Mouse (Mus musculus) liver, embryonic 16.5 days (tissue): ENCODE results near the gene Dkk1. TPM values are rescaled to one million over a fixed set of nuclear protein-coding genes. Genes with fewer than 3 reads are reported as not detected.
"Not testable (repeated sequence)": the region's sequence is repeated elsewhere in the genome, so short reads cannot be mapped to it uniquely, and the experiment has no call there.

Experiments
- ATAC-seq: fragments of 200-750 bp; cut with Nextera tagmentation; 2 replicates; pipeline ENCODE4 v1.8.0; 2017; ENCODE audit warnings: low read depth, mild to moderate bottlenecking, moderate number of reproducible peaks, moderate library complexity
- H3K27ac ChIP-seq: fragments of 300-500 bp; sonication (generic); 2 replicates; pipeline ENCODE4 v1.5.1; 2014; ENCODE audit warnings: mild to moderate bottlenecking, low read length
- H3K27me3 ChIP-seq: fragments of 300-500 bp; sonication (generic); 2 replicates; pipeline ENCODE4 v1.6.1; 2014; ENCODE audit warnings: low read depth, low read length, mixed read lengths; ENCODE audit not compliant: control insufficient read depth, insufficient read depth
- H3K36me3 ChIP-seq: fragments of 300-500 bp; sonication (generic); 2 replicates; pipeline ENCODE4 v1.6.1; 2014; ENCODE audit warnings: mild to moderate bottlenecking; ENCODE audit not compliant: control insufficient read depth, insufficient read depth
- H3K4me1 ChIP-seq: fragments of 300-500 bp; sonication (generic); 2 replicates; pipeline ENCODE4 v1.6.1; 2014; ENCODE audit warnings: low read depth, low read length, mixed read lengths; ENCODE audit not compliant: control insufficient read depth
- H3K4me2 ChIP-seq: fragments of 300-500 bp; sonication (generic); 2 replicates; pipeline ENCODE4 v1.6.1; 2014; ENCODE audit warnings: low read depth, low read length, mixed read lengths
- H3K4me3 ChIP-seq: fragments of 300-500 bp; sonication (generic); 2 replicates; pipeline ENCODE4 v1.5.1; 2014; ENCODE audit warnings: low read depth, mild to moderate bottlenecking, low read length
- H3K9ac ChIP-seq: fragments of 300-500 bp; sonication (generic); 2 replicates; pipeline ENCODE4 v1.6.1; 2014; ENCODE audit warnings: low read depth, low read length
- H3K9me3 ChIP-seq: fragments of 300-500 bp; sonication (generic); replicated peaks from 2 replicates; pipeline ENCODE4 v1.6.1; 2016; ENCODE audit warnings: low read length; ENCODE audit not compliant: control insufficient read depth
- WGBS: fragments of 180-500 bp; shearing (Covaris S2); extraction: QIAGEN DNeasy Blood & Tissue Kit; methylation state at CpG from one replicate; pipeline ENCODE4 v1.1.7; 2014; ENCODE audit not compliant: insufficient replicate concordance; 5-methylcytosine and 5-hydroxymethylcytosine counted together
- polyA plus RNA-seq: library from polyadenylated mRNA; unstranded; fragments of >200 nt; fragmentation: Nextera tagmentation; extraction: Ambion mirVana; gene quantifications from 2 replicates; pipeline ENCODE4 v1.2.1, GENCODE M21; 2015

Gene Dkk1
- polyA plus RNA-seq, 1 experiment from 2014 or later, result 0.18 TPM

GRCm38 (mm10) chr19:30548411-30549043 is 938 bp downstream of the Dkk1 start:
- Histone ChIP-seq H3K9ac (no peak overlapping the region), H3K27ac (no peak overlapping the region), H3K36me3 (no peaks in the 10 kb centered on the region), H3K9me3 (no peaks in the 10 kb centered on the region), H3K27me3 (peaks cover 39% of the 10 kb centered on the region), H3K4me2 (0 out of 2 replicates have a peak overlapping the region, but pooled peaks have one; percentile 36), H3K4me3 (peak overlapping the region; percentile 17; the same call in 1 of the 2 replicates), H3K4me1 (no peaks in the 10 kb centered on the region)
- 3% methylated on average over 23 of the region's 23 CpGs for WGBS
- no peak for ATAC-seq

- Histone ChIP-seq H3K4me3 (peak overlapping the region; percentile 29), H3K4me2 (peak overlapping the region; percentile 26; the same call in 1 of the 2 replicates), H3K27me3 (peaks cover 17% of the 10 kb centered on the region)
- H3K36me3 ChIP-seq, H3K9ac ChIP-seq, H3K4me1 ChIP-seq, H3K27ac ChIP-seq, H3K9me3 ChIP-seq, ATAC-seq: not testable (repeated sequence)
- WGBS, result 2% methylated on average over 42 of the region's 44 CpGs
Measured at GRCm38 (mm10) chr19:30539365-30539941, 10.0 kb downstream of the Dkk1 start.

DNA sequence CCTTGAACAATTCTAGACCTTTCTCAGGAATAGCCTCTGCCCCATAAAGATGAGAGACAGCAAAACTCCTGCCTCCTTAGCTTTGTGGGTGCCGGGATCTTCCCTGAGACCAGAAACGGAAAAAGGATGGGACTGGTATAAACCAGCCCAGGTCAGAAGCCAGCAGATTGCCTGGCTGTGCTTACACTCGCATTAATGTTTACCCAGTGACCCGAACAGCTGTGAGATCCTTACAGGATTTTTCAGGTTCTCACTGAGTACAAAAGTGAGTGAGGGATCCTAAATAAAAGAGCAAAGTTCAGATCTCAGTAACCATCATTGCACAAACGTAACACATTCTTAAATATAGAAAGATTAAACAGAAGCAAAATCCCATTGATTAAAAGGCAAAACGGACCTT is 32.7 kb downstream of the Dkk1 start:
- no peaks in the 10 kb centered on the region for H3K9me3 ChIP-seq
- ATAC-seq, result no peak
- no peak overlapping the region for H3K27ac ChIP-seq
- H3K4me2 ChIP-seq, result no peak overlapping the region
- WGBS, result 47% methylated on average over 6 of the region's 6 CpGs
- H3K4me3 ChIP-seq, result no peak overlapping the region
- no peaks in the 10 kb centered on the region for H3K4me1 ChIP-seq
- no peaks in the 10 kb centered on the region for H3K27me3 ChIP-seq
- H3K9ac ChIP-seq, result no peak overlapping the region
- no peaks in the 10 kb centered on the region for H3K36me3 ChIP-seq

DNA sequence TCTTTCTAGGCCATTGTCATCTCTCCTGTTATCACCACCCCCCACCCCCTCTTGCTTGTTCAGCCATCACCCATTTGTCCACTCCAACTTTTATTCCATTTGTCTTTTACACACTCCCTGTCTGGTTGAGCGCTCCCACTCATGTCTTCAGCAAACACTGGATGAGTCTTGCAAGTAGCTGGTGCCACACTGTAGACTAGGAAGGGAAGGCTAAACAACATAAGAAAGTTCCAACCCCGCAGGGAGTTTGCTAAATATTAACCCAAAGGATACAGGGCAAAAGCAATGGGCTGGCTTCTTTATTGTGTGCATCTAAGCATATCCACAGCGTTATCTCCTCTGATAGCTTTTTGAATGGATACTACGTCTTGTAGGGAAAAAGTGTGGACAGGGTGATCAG is 39.0 kb downstream of the Dkk1 start:
- Histone ChIP-seq H3K4me1 (no peaks in the 10 kb centered on the region), H3K9me3 (no peaks in the 10 kb centered on the region), H3K4me3 (no peak overlapping the region), H3K27me3 (no peaks in the 10 kb centered on the region), H3K4me2 (no peak overlapping the region), H3K9ac (no peak overlapping the region), H3K36me3 (no peaks in the 10 kb centered on the region), H3K27ac (no peak overlapping the region)
- 57% methylated on average over 4 of the region's 4 CpGs for WGBS
- no peak for ATAC-seq

GRCm38 (mm10) chr19:30505497-30505896 is 44.0 kb downstream of the Dkk1 start:
- no peak for ATAC-seq
- Histone ChIP-seq H3K27ac (no peak overlapping the region), H3K9me3 (no peaks in the 10 kb centered on the region), H3K9ac (no peak overlapping the region), H3K4me1 (no peaks in the 10 kb centered on the region), H3K27me3 (no peaks in the 10 kb centered on the region), H3K4me3 (no peak overlapping the region), H3K4me2 (no peak overlapping the region), H3K36me3 (no peaks in the 10 kb centered on the region)
- WGBS, result 30% methylated on average over 5 of the region's 5 CpGs
